Mouse (Mus musculus) layer of hippocampus, adult 8-10 months (tissue): ENCODE data around the gene Tor4a. TPM values are rescaled to one million over a fixed set of nuclear protein-coding genes. Genes with fewer than 3 reads are reported as not detected.

ENCODE experiments used
- DNase-seq, 2 experiments: peaks; one replicate each; pipeline ENCODE4 v3.0.0; 2022; ENCODE audit warnings: low spot score in 2 of 2
- total RNA-seq, 4 experiments: library from RNA; stranded (reverse); gene quantifications; 2 replicates each; pipeline ENCODE4 v1.2.4; 2022

The Tor4a gene
- total RNA-seq, 4 experiments from 2014 or later = 2.2 to 4.6 (median 2.8) TPM

DNA sequence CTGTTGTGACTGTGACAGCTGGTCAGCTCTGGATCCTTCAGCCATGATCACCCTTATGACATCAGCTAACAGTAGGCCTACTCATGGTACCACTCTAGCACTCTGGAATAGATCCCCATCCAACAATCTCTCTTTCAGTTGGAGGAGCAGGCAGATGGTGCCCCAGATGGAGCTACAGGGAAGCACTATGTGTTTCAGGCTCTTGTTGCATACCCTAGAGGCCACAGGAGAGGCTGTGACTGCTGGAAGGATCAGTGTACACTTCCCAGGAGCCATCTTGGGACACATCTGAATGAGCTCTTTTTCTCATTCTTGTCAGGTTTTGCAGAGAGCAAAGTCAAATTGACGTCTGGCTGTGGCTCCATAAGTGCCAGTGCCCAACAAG lies 24.9 kb downstream of the Tor4a start:
- DNase-seq = peak in 1 of 2 experiments; percentile 70

DNA sequence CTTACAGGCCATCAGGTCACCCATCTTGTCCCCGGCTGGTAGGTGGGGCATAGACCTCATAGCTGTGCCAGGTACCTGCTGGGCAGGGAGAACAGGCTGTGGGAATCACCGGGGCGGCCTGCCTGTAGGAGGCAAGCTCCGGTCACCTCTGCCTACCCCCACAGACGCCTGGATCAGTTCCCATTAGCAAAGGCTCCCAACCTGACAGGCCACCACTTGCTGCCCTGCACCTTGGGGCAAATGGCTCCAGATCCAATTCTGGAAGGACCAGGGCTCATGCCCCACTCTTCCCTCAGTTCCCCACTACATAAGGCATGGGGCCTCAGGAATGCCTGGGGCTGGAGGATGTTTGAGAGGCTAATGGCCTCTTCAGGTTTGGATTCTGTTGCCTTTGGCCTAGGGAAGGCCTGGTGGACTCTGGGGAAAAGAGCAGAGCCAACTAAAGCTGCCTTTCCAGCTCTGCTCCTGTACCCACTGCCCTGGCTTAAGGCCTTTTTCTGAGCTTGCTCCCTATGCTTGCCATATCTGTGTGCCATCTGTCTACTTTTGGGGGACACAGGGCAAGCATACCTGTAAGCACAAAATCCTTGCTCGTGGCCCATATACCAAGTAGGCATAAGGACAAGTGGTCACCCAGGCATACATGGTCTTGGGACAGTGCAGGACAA lies 25.5 kb downstream of the Tor4a start:
- DNase-seq = no peak

DNA sequence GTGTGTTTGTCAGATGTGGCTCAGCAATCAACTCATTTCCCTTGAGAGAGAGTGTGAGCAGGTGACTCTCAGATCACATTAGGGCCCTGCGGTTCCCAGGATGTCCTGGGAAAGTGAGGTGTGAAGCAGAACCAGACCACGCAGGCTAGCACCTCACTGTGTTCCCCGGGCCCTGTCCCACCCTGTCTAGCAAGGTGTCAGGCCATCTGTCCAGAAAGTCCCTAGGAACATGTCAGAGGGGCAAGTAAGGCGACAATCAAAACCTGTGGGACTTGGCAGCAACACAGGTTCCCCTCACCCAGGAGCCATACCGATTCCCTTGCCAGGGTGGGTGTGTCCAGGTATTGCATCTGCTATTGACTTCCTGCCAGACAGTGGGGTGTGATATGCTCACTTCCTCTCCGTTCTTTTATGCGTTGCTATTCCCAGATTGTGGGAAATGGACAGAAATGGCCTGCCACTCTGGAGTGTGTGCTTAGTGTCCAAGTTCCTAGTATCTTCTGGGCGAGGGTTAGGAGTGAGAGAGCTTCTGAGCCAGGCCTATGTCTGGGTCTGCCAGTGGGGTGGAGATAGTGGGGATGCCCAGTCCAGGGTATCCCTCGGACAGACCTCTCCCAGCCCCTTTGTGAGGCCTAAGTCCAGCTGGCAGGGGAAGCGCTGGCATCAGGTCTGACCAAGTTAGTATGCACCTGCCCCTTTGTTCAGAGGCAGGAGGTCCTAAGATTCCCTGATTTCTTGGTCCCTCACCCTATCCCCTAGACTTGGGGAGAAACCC lies 26.2 kb downstream of the Tor4a start:
- no peak for DNase-seq

DNA sequence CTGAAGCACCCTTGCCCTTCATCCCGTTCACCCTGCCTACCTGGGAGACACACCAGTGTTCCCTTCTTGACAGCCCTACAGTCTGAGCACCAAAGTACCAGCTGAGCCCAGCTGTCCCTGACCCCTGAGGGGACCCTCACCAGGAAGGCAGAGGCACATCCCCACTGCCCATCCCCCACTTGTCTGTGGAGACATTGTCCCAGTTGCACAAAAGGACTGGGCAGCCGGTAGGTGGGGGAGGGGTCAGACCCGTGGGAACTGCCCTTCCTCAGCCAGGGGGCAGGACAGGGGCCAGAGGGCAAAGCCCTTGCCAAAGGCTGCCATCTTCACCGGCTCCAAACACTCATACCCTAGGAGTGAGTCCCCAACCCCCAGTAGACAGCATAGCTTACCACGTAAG lies 26.9 kb downstream of the Tor4a start:
- no peak for DNase-seq

DNA sequence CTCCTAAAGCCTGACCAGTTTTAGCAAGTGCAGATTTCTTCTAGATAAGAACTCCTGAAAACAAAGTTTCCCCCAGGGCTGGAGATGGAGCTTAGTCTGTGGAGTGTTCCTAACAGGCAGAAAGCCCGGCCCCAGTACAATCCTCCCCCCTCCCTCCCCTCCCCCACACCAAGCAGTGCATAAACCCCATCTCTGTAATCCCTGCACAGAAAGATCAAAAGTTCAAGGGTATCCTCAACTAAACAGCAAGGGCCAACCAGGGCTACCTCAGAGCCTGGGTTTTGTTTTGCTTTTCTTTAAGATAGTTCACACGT lies 28.1 kb downstream of the Tor4a start:
- no peak for DNase-seq

DNA sequence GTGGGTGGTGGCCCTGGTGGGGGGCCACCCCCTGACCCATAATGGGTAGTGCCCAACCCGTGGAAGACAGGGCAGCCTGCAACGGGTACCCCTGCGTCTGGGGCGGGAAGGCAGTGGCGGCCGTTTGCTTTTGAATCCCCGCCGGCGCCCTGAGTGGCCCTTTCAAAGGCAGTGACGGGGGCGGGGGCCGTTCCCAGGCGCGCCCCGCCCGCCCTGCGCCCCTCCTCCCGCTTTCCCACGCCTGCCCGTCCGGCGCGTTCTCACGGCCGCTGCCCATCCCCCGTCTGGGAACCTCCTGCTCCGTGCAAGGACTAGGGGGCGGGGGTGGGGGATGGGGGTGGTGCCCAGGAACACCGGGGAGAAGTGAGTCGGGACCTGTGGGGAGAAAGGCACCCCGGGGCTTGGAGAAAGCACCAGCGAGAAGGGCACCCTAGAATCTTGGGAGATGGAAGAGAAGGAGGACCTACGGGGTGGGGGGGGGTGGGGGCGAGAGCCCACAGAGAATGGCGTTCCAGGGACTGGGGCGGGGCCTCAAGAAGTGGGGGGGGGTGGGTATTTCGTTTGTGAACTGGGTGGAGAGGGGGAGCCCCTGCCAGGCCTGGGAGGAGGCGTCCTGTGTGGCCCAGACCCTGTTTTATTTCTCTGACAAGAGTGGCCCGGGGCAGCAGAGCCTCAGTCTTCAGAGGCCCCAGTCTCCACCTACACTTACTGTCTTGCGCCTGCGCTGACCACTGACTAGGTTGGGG lies 28.6 kb downstream of the Tor4a start:
- no peak for DNase-seq

DNA sequence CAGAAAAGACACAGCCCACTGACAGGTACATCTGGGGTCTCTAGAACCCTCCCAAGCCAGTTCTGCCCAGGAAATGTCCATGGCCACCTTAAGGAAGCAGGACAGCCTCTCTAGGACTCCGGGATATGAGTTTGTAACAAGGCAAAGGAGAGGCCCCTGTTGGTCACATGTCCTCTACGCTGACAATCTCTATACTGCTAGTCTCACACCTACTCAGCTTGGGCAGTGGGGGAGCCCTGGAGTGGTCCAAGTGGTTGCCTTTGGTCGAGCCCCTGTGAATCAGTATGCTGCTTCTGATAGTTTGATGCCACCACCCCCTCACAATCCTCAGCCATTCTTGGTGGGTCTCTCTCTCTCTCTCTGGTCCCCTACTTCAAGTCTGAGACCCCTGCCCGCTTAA lies 29.2 kb downstream of the Tor4a start:
- no peak for DNase-seq

DNA sequence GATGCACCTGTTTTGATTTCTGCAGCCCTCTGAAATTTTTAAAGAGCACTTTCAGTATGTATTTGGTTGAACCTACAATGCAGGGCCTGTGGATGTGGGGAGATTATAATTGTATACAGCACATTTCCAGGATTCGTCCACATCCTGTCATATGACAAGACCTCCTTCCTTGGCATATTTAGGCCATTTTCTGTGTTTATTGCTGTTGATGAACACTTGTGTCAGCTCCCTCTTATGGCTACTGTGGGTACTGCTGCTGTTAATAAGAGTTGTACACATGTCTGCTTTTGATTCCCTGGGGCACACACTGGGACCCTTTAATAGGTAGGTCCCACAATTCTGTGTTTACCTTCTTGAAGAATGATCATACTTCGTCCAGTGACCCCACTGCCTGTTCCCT lies 39.0 kb downstream of the Tor4a start:
- no peak for DNase-seq

DNA sequence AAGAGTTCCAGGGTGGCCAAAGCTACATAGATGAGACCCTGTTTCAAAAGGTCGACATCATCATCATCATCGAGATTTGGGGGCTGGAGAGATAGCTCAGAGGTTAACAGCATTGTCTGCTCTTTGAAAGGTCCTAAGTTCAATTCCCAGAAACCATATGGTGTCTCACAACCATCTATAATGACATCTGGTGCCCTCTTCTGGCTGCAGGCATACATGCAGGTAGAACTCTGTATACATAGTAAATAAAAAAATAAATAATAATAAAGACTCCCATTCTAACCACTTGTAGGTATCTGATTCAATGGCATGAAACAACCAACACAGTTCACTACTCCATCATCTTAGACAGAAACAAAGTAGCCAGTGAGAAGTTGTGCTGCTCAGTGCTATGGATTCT lies 39.7 kb downstream of the Tor4a start:
- no peak for DNase-seq

DNA sequence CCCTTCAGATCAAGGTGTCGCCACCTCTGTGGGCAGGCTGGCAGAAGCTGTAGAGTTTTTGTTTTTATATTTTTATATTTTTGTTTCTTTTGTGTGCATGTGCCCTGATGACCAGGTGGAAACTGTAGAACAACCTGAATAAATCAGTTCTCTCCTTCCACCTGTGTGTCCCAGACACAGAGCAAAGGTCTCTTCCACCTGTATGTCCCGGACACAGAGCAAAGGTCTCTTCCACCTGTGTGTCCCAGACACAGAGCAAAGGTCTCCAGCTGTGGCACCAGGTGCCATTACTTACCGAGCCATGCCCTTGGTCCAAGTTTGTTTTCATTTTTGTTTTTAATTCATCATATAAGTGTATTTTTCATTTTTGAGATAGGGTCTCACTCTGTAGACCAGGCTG lies 40.5 kb downstream of the Tor4a start:
- no peak for DNase-seq

DNA sequence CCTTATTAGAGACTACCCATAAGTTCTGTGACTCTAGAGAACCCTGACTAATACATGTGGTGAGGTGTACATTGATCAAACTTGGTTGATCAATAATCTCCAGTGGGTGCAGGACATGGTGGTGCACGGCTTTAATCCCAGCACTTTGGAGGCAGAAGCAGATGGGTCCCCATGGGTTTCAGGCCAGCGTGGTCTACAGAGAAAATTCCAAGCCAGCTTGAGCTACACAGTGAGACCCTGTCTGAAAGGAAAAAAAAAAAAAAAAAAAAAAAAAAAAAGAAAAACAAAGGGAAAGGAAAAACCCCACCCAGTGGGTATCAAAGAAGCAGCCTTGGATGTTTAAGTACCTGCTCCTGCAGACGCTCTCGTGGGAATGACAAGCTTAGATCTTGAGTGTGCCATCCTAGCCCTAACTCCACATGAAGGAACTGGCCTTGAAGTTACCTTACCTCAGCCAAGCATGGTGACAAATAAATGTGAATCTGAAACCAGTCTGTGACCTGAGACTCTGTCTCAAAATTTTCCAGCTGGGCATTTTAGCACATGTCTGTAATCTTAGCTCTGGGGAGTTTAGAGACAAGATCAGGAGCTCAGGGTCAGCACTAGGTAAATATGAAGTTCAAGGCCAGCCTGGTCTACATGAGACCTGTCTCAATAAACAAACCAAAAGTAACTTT lies 45.3 kb downstream of the Tor4a start:
- DNase-seq = no peak

DNA sequence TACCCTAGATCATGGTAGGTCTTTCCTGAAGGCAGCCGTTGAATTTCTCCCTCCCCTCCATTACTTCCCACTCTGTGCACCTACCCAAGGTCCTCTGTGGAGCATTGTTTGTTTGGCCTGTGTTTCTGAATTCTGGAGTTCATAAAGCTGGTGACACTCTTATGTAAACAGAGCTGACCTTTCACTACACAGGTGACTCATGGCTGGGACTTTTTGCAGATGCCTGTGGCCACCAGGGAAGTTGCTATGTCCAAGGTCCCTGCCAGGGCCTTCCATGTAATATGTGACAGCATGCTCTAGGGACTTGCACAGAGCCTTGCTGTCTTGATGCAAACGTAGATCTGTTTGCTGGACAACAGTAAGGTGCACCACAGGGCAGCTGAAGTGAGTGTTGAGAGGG lies 47.0 kb downstream of the Tor4a start:
- no peak for DNase-seq

DNA sequence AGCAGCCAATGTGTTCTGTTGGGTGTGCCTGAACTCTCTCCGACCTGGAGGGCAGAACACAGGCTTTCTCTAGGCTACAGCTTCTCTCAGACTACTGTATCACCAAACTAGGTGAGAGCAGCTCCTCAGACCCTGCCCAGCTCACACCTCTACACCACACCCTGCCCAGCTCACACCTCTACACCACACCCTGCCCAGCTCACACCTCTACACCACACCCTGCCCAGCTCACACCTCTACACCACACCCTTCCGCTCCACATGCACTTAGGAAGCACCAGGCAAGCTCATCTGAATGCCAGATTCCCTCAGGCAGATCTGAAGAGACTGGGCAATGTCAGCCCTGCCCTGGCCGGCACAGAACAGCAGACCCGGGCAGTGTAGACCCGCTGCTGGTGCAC lies 48.8 kb downstream of the Tor4a start:
- no peak for DNase-seq

DNA sequence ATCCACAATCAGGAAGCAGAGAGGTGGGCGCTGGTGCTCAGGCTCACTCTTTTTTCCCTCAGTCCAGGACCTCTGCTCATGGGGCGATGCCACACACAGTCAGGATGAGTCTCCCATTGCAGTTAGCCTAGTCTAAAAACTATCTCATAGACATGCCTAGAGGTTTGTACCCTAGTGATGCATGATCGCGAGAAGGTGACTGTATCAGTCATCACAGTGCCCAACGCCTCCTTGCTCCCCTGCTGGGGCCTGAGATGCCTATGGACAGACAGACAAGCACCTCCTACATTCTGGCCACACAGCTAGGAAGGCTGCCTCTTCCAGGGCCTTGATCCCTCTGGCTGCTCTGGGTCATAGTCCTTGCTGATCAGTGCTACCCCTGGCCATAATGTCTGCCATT lies 49.3 kb downstream of the Tor4a start:
- no peak for DNase-seq

DNA sequence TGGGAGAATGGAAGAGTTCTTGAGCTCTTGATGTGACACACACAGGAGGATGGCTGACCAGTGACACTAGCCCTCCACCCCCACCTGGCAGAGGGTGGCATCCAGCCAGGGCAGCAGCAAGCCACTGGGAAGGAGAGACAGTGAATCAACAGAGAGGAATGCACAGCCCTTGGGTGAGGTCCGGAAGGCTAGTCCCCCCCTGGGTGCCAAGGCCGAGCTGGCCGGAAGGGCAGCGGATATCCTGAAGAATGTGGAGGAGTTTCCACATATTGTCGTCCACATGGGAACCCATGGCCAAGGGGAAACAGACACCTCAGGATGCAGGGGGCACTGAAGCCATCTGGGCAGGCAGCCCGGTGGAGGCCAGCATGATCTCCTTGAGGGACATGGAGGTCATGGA lies 51.3 kb downstream of the Tor4a start:
- no peak for DNase-seq

Other genes starting within 250 kb of the Tor4a start
- 10 to 100 TPM; 31.0 to 38.0 (median 35.3) TPM for gene Zmynd19, start 247.1 kb downstream of the Tor4a start, total RNA-seq
- 10 to 100 TPM; 32.3 to 37.1 (median 35.2) TPM for gene Dph7, start 234.5 kb downstream of the Tor4a start, total RNA-seq
- gene Mrpl41, start 221.8 kb downstream of the Tor4a start, total RNA-seq = 10 to 100 TPM; 80.5 to 87.5 (median 85.1) TPM
- gene Pnpla7, start 220.9 kb downstream of the Tor4a start, total RNA-seq = 10 to 100 TPM; 20.9 to 40.0 (median 37.1) TPM
- gene Nsmf, start 142.5 kb downstream of the Tor4a start, total RNA-seq = 100 to 1,000 TPM; 768 to 931 (median 837) TPM
- gene Entpd8, start 116.6 kb downstream of the Tor4a start, total RNA-seq = not detected
- gene Noxa1, start 101.7 kb downstream of the Tor4a start, total RNA-seq = not detected
- 10 to 100 TPM; 16.9 to 20.4 (median 19.5) TPM for gene Nrarp, start 16.1 kb downstream of the Tor4a start, total RNA-seq
- 10 to 100 TPM; 56.7 to 64.9 (median 64.0) TPM for gene Nelfb, start 14.6 kb upstream of the Tor4a start, total RNA-seq
- gene Stpg3, start 17.8 kb upstream of the Tor4a start, total RNA-seq = under 1 TPM in 2 of 4 experiments, not detected in 2; 0.27 to 0.29 TPM
- not detected for gene Fam166a, start 21.9 kb upstream of the Tor4a start, total RNA-seq
- gene Tubb4b, start 27.8 kb upstream of the Tor4a start, total RNA-seq = 100 to 1,000 TPM; 303 to 348 (median 313) TPM
- gene Slc34a3, start 37.5 kb upstream of the Tor4a start, total RNA-seq = not detected
- gene Rnf224, start 39.9 kb upstream of the Tor4a start, total RNA-seq = not detected
- gene Rnf208, start 45.4 kb upstream of the Tor4a start, total RNA-seq = 100 to 1,000 TPM; 219 to 241 (median 229) TPM
- not detected for gene Cysrt1, start 45.6 kb upstream of the Tor4a start, total RNA-seq
- 1 to 10 TPM; 3.3 to 5.5 (median 4.4) TPM for gene AL732309.1, start 50.0 kb upstream of the Tor4a start, total RNA-seq
- 10 to 100 TPM; 27.0 to 44.4 (median 33.9) TPM for gene Tmem203, start 58.6 kb upstream of the Tor4a start, total RNA-seq
- gene Tprn, start 65.7 kb upstream of the Tor4a start, total RNA-seq = 10 to 100 TPM; 19.9 to 27.8 (median 24.3) TPM
- 10 to 100 TPM; 59.0 to 71.0 (median 64.3) TPM for gene Ssna1, start 75.6 kb upstream of the Tor4a start, total RNA-seq
- 100 to 1,000 TPM in 2 of 4 experiments, 10 to 100 TPM in 2; 87.9 to 110 (median 99.0) TPM for gene Anapc2, start 75.6 kb upstream of the Tor4a start, total RNA-seq
- not detected for gene Tmem210, start 91.3 kb upstream of the Tor4a start, total RNA-seq
- not detected for gene Lrrc26, start 93.0 kb upstream of the Tor4a start, total RNA-seq
- gene Grin1, start 122.3 kb upstream of the Tor4a start, total RNA-seq = 100 to 1,000 TPM; 366 to 436 (median 415) TPM
- gene Man1b1, start 135.5 kb upstream of the Tor4a start, total RNA-seq = 10 to 100 TPM; 53.7 to 68.2 (median 59.6) TPM
- gene Dpp7, start 159.5 kb upstream of the Tor4a start, total RNA-seq = 10 to 100 TPM; 38.9 to 52.9 (median 45.4) TPM
- 10 to 100 TPM; 12.0 to 28.7 (median 20.3) TPM for gene Uap1l1, start 168.8 kb upstream of the Tor4a start, total RNA-seq
- gene Sapcd2, start 175.4 kb upstream of the Tor4a start, total RNA-seq = 1 to 10 TPM; 2.4 to 4.6 (median 4.2) TPM
- gene Entpd2, start 199.0 kb upstream of the Tor4a start, total RNA-seq = 10 to 100 TPM; 14.6 to 20.7 (median 16.8) TPM
- 100 to 1,000 TPM; 390 to 435 (median 411) TPM for gene Npdc1, start 202.5 kb upstream of the Tor4a start, total RNA-seq
- under 1 TPM; 0.35 to 0.98 (median 0.44) TPM for gene Fut7, start 226.4 kb upstream of the Tor4a start, total RNA-seq
- 100 to 1,000 TPM; 165 to 186 (median 183) TPM for gene Abca2, start 231.8 kb upstream of the Tor4a start, total RNA-seq